Mouse (Mus musculus): Measurements from ENCODE around the gene Iqgap2. TPM values are rescaled to one million over a fixed set of nuclear protein-coding genes. Genes with fewer than 3 reads are reported as not detected.
A peak's percentile ranks its signal among the peaks of the same experiment; 100 is the strongest.

Iqgap2 gene
- polyA plus RNA-seq, 1 experiment: 7.4 TPM

DNA sequence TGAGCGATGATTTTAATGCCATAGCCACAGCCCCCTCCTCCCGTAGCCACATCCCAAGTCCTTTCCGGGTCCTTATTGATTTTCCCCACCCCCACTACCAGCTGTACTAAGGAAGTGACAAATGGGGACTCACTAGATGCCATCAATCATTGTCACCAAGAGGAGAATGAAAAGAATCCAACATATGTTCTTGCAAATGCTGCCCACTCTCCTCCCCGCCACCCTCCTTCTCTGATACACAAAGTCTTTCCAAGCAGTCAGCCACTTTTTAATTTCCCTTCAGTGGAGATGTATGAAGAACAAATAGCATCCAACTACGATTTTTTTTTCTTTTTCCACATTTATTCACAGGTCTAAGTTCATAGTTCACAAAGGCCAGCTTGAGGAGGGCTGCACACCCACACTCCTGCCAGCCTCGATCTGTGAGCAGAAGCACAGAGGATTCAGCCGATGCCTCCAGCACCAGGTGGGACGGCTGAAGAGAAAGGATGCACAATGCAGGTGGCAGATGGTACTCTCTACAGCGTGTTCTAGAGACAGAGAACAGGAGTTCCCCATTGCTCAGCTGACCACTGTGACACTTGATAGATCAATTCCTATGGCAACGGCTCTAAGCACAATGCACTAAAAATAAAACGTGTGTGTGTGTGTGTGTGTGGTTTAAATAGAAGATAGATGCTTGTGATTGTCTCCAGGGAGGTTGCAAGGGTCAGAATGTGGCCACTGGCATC lies 116.6 kb downstream of the Iqgap2 start:
- Histone ChIP-seq H3K27ac (ENCODE audit: insufficient read depth, low read length) (no peak overlapping the region), H3K4me1 (ENCODE audit: control insufficient read depth, insufficient read depth, low read length) (peaks cover 6% of the 10 kb centered on the region; the same call in 1 of the 2 replicates), H3K4me3 (ENCODE audit: insufficient read depth, low read length) (no peak overlapping the region)
- TF ChIP-seq CTCF (IDR thresholded peaks at IDR 0.05; ENCODE audit: borderline replicate concordance, insufficient read depth, low read length) (no peak), POLR2A (IDR thresholded peaks at IDR 0.05; ENCODE audit: low read depth, low read length) (no peak)

DNA sequence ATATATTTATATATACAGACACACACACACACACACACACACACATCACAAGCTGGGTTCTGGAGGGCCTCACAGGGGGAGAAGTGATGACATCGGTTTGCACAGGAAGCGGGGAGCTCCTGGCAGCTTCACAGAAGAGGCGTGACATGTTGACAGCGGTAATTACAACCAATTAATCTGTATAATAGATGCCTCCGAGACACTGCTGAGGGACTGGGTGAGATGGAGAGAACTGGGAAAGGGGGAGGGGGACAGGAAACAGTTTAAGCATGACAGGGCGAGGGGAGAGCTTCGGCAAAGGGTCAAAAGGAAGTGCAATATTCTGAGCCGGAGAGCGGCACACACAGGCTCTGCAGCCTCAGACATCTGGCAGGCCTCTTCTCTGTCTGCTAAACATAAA lies 126.7 kb downstream of the Iqgap2 start:
- H3K27ac ChIP-seq (ENCODE audit: insufficient read depth, low read length): no peak overlapping the region
- no peaks in the 10 kb centered on the region for H3K4me1 ChIP-seq (ENCODE audit: control insufficient read depth, insufficient read depth, low read length)
- H3K4me3 ChIP-seq (ENCODE audit: insufficient read depth, low read length): no peak overlapping the region
- TF ChIP-seq CTCF (IDR thresholded peaks at IDR 0.05; ENCODE audit: borderline replicate concordance, insufficient read depth, low read length) (no peak), POLR2A (IDR thresholded peaks at IDR 0.05; ENCODE audit: low read depth, low read length) (no peak)

DNA sequence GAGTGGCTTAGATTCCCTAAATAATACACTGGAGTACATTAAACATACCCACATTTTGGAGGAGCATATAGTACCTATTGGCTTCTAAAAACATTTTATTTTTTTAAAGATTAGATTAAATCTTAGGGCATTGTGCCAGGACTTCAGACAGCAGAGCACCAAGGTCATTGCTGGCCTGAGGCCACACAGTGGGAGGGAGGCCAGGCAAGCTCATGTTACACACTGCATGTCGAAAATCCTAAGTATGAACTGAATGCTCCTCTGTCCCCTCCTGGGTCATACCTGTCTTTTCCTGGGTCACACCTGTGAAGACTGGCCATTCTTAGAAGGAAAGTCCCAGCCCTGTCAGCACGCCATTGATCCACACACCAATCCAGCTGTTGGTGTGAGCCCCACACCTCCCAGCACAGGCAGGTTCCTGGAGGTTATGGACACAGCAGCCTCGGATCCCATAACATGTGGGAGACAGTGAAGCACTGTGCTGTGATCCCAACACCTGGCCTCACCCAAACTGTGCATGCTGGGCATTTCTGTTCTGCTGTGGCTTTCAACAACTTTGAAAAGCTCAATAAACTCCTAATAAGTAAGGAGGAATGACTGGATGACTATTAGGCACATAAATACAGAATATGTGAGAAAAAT lies 127.7 kb downstream of the Iqgap2 start:
- TF ChIP-seq CTCF (IDR thresholded peaks at IDR 0.05; ENCODE audit: borderline replicate concordance, insufficient read depth, low read length) (no peak), POLR2A (IDR thresholded peaks at IDR 0.05; ENCODE audit: low read depth, low read length) (no peak)
- H3K4me1 ChIP-seq (ENCODE audit: control insufficient read depth, insufficient read depth, low read length): no peaks in the 10 kb centered on the region
- no peak overlapping the region for H3K4me3 ChIP-seq (ENCODE audit: insufficient read depth, low read length)
- no peak overlapping the region for H3K27ac ChIP-seq (ENCODE audit: insufficient read depth, low read length)

DNA sequence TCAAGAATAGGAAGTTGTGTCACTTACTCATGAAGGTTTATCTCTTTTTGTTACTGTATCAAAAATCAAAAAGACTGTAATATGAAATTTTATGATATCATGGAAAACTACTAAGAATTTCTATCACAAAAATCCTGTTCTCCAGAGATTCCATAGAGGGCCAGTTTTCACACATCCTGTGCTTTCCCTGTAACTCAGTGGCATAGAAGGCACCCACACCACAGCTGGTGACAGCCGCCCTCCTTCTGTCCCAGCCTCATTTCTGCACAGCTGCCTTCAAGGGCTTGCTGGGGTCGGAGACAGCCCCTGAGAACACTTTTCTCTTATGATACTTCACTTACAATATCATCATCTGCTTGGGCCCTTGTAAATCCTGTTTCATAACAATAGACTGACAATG lies 131.9 kb downstream of the Iqgap2 start:
- no peaks in the 10 kb centered on the region for H3K4me1 ChIP-seq (ENCODE audit: control insufficient read depth, insufficient read depth, low read length)
- TF ChIP-seq CTCF (IDR thresholded peaks at IDR 0.05; ENCODE audit: borderline replicate concordance, insufficient read depth, low read length): no peak
- no peak for TF ChIP-seq POLR2A (IDR thresholded peaks at IDR 0.05; ENCODE audit: low read depth, low read length)
- no peak overlapping the region for H3K27ac ChIP-seq (ENCODE audit: insufficient read depth, low read length)
- no peak overlapping the region for H3K4me3 ChIP-seq (ENCODE audit: insufficient read depth, low read length)

DNA sequence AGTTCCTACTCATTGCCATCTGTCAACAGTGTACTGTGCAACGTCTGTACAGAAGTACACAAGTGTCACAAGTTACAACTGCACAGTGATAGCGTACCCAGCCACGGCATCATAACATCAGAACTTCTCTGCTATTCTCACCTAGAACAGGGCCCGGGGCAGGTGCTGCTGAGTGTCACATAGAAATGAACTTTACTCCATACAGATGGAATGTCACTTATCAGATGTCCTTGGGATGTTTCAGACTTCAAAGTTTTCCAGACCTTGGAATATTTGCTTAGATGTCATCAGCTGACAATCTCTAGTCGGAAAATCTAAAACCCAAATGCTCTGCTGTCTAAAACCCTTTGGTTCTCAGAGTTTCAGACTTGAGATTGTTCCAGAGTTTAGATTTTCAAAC lies 137.4 kb downstream of the Iqgap2 start:
- Histone ChIP-seq H3K4me1 (ENCODE audit: control insufficient read depth, insufficient read depth, low read length) (peaks cover 3% of the 10 kb centered on the region; the same call in 1 of the 2 replicates), H3K27ac (ENCODE audit: insufficient read depth, low read length) (no peak overlapping the region), H3K4me3 (ENCODE audit: insufficient read depth, low read length) (no peak overlapping the region)
- TF ChIP-seq CTCF (IDR thresholded peaks at IDR 0.05; ENCODE audit: borderline replicate concordance, insufficient read depth, low read length) (no peak), POLR2A (IDR thresholded peaks at IDR 0.05; ENCODE audit: low read depth, low read length) (no peak)

DNA sequence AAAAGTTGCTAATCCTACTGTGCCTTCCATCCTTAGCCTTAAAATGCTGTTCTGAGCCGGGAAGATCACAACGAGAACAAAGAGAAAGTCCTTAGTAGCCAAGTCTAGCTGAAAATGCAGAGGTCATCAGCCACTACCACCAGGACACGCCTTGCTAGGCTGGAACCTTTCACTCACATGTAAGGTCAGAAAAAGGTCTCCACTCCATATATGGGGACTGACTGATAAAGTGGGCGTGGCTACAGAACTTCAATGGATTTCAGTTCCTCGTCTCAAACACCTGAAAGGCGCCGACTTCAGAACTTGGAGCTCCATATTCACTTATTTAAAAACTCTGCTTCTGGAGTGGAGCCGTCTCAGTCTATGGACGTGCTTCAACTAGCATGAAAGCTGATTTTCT lies 139.3 kb downstream of the Iqgap2 start:
- Histone ChIP-seq H3K4me3 (ENCODE audit: insufficient read depth, low read length) (no peak overlapping the region), H3K27ac (ENCODE audit: insufficient read depth, low read length) (no peak overlapping the region), H3K4me1 (ENCODE audit: control insufficient read depth, insufficient read depth, low read length) (peaks cover 3% of the 10 kb centered on the region; the same call in 1 of the 2 replicates)
- no peak for TF ChIP-seq POLR2A (IDR thresholded peaks at IDR 0.05; ENCODE audit: low read depth, low read length)
- TF ChIP-seq CTCF (IDR thresholded peaks at IDR 0.05; ENCODE audit: borderline replicate concordance, insufficient read depth, low read length): no peak

DNA sequence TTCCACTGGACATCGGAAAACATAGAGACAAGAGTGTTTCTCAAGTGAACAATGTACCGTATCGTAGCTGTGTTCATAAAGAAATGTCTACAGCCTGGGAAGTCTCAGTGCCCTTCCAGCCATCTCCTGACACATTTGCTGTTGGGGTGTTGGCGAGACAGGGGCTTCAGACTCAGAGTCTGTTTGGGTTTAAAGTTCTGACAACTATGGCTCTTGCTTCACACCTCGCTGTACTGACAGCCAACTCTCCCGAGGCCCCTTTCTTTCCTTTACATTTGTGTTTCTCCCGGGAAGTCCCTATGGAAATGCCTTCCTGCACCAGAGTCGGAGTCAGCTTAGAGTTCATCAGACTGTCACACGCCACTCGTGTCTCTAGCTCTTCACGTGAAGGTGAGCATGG lies 144.2 kb downstream of the Iqgap2 start:
- TF ChIP-seq POLR2A (IDR thresholded peaks at IDR 0.05; ENCODE audit: low read depth, low read length) (no peak), CTCF (IDR thresholded peaks at IDR 0.05; ENCODE audit: borderline replicate concordance, insufficient read depth, low read length) (no peak)
- H3K4me3 ChIP-seq (ENCODE audit: insufficient read depth, low read length): no peak overlapping the region
- no peak overlapping the region for H3K27ac ChIP-seq (ENCODE audit: insufficient read depth, low read length)
- H3K4me1 ChIP-seq (ENCODE audit: control insufficient read depth, insufficient read depth, low read length): peaks cover 5% of the 10 kb centered on the region; the same call in 1 of the 2 replicates

DNA sequence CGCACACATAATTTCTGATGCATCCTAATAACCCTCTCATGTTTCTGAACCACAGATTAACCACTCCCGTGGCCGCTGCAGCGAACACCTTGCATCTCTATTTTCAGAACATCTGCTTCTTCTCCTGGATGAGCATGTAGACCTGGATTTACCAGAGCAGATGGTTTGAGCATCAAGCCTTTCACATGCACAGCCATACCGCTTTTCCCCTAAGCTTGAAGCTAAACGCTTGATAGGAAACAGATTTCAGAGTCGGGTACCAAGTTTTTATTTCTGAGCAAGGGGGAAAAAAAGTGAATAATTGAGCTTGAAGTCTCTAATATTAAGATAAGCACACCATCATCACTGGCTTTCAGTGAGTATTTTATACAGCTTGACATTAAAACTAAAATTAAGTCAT lies 144.6 kb downstream of the Iqgap2 start:
- Histone ChIP-seq H3K27ac (ENCODE audit: insufficient read depth, low read length) (no peak overlapping the region), H3K4me3 (ENCODE audit: insufficient read depth, low read length) (no peak overlapping the region), H3K4me1 (ENCODE audit: control insufficient read depth, insufficient read depth, low read length) (peaks cover 5% of the 10 kb centered on the region; the same call in 1 of the 2 replicates)
- TF ChIP-seq CTCF (IDR thresholded peaks at IDR 0.05; ENCODE audit: borderline replicate concordance, insufficient read depth, low read length) (no peak), POLR2A (IDR thresholded peaks at IDR 0.05; ENCODE audit: low read depth, low read length) (no peak)

DNA sequence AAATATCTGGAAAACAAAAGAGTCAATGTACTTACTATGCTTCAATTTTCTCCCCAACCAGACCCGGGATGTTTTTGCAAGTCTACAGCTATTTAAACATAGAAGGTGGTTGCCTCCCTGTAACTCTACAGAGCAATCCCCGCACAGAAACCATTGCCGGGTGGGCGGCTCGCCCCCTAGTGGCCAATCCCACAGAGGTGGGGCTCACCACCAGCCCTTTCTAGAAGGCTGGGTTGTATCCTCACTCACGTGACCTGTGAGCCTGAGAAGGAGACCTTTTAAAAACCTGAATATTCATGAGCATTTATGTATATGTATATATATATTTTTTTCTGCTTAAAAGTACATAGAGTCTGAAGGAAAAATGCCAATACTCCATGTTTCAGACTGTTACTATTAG lies 145.2 kb downstream of the Iqgap2 start:
- peak; percentile 24; the same call in 1 of the 2 replicates for TF ChIP-seq CTCF (IDR thresholded peaks at IDR 0.05; ENCODE audit: borderline replicate concordance, insufficient read depth, low read length)
- TF ChIP-seq POLR2A (IDR thresholded peaks at IDR 0.05; ENCODE audit: low read depth, low read length): no peak

DNA sequence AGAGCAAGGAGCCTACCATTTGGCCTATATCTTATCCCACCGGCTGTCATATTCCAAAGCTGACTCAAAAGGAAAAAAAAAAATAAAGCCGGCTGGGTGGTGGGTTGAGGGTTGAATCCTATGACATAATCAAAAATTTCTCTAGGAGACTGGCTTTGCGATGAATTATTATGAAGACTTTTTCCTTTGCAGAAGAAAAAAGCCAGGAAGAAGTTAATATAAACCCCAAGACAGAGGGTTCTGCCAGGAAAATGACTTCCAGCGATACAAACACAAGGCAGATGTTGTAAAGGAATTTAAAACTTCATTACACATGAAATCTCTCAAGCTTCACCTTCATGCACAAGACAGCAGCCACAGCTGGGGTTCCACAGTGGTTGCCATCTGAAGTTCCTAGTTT lies 146.3 kb downstream of the Iqgap2 start:
- H3K4me1 ChIP-seq (ENCODE audit: control insufficient read depth, insufficient read depth, low read length): peaks cover 5% of the 10 kb centered on the region; the same call in 1 of the 2 replicates
- TF ChIP-seq CTCF (IDR thresholded peaks at IDR 0.05; ENCODE audit: borderline replicate concordance, insufficient read depth, low read length) (no peak), POLR2A (IDR thresholded peaks at IDR 0.05; ENCODE audit: low read depth, low read length) (no peak)
- H3K4me3 ChIP-seq (ENCODE audit: insufficient read depth, low read length): no peak overlapping the region
- H3K27ac ChIP-seq (ENCODE audit: insufficient read depth, low read length): no peak overlapping the region

More for the DNA sequence above, 145.2 kb downstream of the Iqgap2 start:
- H3K4me3 ChIP-seq (ENCODE audit: insufficient read depth, low read length): no peak overlapping the region
- H3K4me1 ChIP-seq (ENCODE audit: control insufficient read depth, insufficient read depth, low read length): peaks cover 5% of the 10 kb centered on the region; the same call in 1 of the 2 replicates
- H3K27ac ChIP-seq (ENCODE audit: insufficient read depth, low read length): no peak overlapping the region

Data from embryonic fibroblast, embryonic 13.5 days (primary cell).